Mouse (Mus musculus): ENCODE measurements at regions not wholly inside any gene's neighbourhood (a gene's known extent, or its start where the extent isn't known, plus 50 kb on each side); places are given as distances from the start of the nearest gene placed in this dataset.

DNA sequence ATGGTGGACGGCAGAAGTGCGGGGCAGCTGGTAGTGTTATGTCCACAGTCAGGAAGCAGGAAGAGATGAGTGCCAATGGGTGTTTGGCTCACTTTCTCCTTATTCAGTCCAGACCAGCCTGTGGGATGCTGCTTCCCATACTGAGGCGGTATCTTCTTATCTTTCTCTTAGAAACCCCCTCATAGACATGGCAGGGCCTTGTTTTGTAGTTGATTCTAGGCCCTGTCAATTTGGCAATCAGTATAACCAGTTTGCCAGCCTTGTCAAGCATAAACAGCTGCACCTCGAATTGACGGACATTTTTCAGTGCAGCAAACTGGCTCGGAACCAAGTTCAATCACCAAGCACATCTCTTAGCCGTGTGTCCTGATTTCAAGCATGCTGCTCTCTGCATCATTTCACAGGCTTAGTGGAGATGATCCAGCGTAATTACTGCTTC lies 385.7 kb upstream of the Hs6st1 start:
- no peak overlapping the region for H3K4me3 ChIP-seq (ENCODE audit: low read depth, low read length)
- no peak overlapping the region for H3K27ac ChIP-seq (ENCODE audit: insufficient read depth, low read length)
- H3K27me3 ChIP-seq (ENCODE audit: control insufficient read depth, insufficient read depth, low read length, poor library complexity, severe bottlenecking), result no peaks in the 10 kb centered on the region
- H3K9me3 ChIP-seq (replicated peaks; ENCODE audit: control insufficient read depth, insufficient read depth, low read length, poor library complexity, severe bottlenecking), result no peaks in the 10 kb centered on the region
- TF ChIP-seq CTCF (IDR thresholded peaks at IDR 0.05; ENCODE audit: low read depth, low read length) (no peak), EP300 (IDR thresholded peaks at IDR 0.05; ENCODE audit: insufficient read depth, low read depth, low read length) (no peak), POLR2A (IDR thresholded peaks at IDR 0.05; ENCODE audit: insufficient read depth, low read length) (no peak)
- H3K36me3 ChIP-seq (ENCODE audit: control insufficient read depth, insufficient read depth, low read length, poor library complexity, severe bottlenecking), result no peaks in the 10 kb centered on the region
- H3K4me1 ChIP-seq (ENCODE audit: control insufficient read depth, insufficient read depth, low read length), result no peaks in the 10 kb centered on the region
- no peak overlapping the region for H3K9ac ChIP-seq (ENCODE audit: low read depth, poor library complexity, severe bottlenecking)

DNA sequence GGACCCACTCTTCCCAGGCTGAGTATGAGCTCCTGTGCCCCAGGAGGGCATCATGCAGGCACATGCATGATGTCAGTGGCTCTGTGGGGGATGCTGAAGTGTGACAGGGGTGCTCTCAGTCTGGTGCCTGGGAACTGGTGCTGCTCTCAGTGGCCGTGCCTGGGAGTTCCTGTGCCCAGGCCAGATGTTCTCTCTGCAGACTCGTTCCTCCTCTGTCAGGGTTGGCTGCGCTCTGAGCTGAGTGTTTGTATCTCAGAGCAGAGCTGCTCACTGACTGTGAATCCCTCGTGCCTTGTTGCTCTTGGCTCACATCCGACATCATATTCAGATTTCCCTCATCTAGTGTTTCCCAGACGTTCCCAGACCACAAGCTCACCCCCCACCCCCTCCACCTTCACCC lies 382.5 kb upstream of the Hs6st1 start:
- no peaks in the 10 kb centered on the region for H3K36me3 ChIP-seq (ENCODE audit: control insufficient read depth, insufficient read depth, low read length, poor library complexity, severe bottlenecking)
- no peak for TF ChIP-seq CTCF (IDR thresholded peaks at IDR 0.05; ENCODE audit: low read depth, low read length)
- TF ChIP-seq POLR2A (IDR thresholded peaks at IDR 0.05; ENCODE audit: insufficient read depth, low read length), result no peak
- TF ChIP-seq EP300 (IDR thresholded peaks at IDR 0.05; ENCODE audit: insufficient read depth, low read depth, low read length), result no peak
- no peaks in the 10 kb centered on the region for H3K27me3 ChIP-seq (ENCODE audit: control insufficient read depth, insufficient read depth, low read length, poor library complexity, severe bottlenecking)
- H3K9me3 ChIP-seq (replicated peaks; ENCODE audit: control insufficient read depth, insufficient read depth, low read length, poor library complexity, severe bottlenecking), result no peaks in the 10 kb centered on the region
- H3K9ac ChIP-seq (ENCODE audit: low read depth, poor library complexity, severe bottlenecking), result no peak overlapping the region
- no peak overlapping the region for H3K4me3 ChIP-seq (ENCODE audit: low read depth, low read length)
- no peak overlapping the region for H3K27ac ChIP-seq (ENCODE audit: insufficient read depth, low read length)
- H3K4me1 ChIP-seq (ENCODE audit: control insufficient read depth, insufficient read depth, low read length), result no peaks in the 10 kb centered on the region

GRCm38 (mm10) chr1:35694349-35694748 lies 373.9 kb upstream of the Hs6st1 start:
- Histone ChIP-seq H3K27me3 (ENCODE audit: control insufficient read depth, insufficient read depth, low read length, poor library complexity, severe bottlenecking) (0 out of 2 replicates have a peak, but pooled peaks cover 1% of the 10 kb centered on the region), H3K4me1 (ENCODE audit: control insufficient read depth, insufficient read depth, low read length) (no peaks in the 10 kb centered on the region), H3K36me3 (ENCODE audit: control insufficient read depth, insufficient read depth, low read length, poor library complexity, severe bottlenecking) (no peaks in the 10 kb centered on the region), H3K9ac (ENCODE audit: low read depth, poor library complexity, severe bottlenecking) (no peak overlapping the region), H3K27ac (ENCODE audit: insufficient read depth, low read length) (no peak overlapping the region), H3K4me3 (ENCODE audit: low read depth, low read length) (no peak overlapping the region), H3K9me3 (replicated peaks; ENCODE audit: control insufficient read depth, insufficient read depth, low read length, poor library complexity, severe bottlenecking) (no peaks in the 10 kb centered on the region)
- TF ChIP-seq EP300 (IDR thresholded peaks at IDR 0.05; ENCODE audit: insufficient read depth, low read depth, low read length), result no peak
- no peak for TF ChIP-seq POLR2A (IDR thresholded peaks at IDR 0.05; ENCODE audit: insufficient read depth, low read length)
- no peak for TF ChIP-seq CTCF (IDR thresholded peaks at IDR 0.05; ENCODE audit: low read depth, low read length)

- H3K9me3 ChIP-seq (replicated peaks; ENCODE audit: control insufficient read depth, insufficient read depth, low read length, poor library complexity, severe bottlenecking), result no peaks in the 10 kb centered on the region
- H3K27ac ChIP-seq (ENCODE audit: insufficient read depth, low read length), result no peak overlapping the region
Observed at GRCm38 (mm10) chr1:35694775-35695591, 373.2 kb upstream of the Hs6st1 start.

GRCm38 (mm10) chr1:35697218-35697617 lies 371.0 kb upstream of the Hs6st1 start:
- Histone ChIP-seq H3K27me3 (ENCODE audit: control insufficient read depth, insufficient read depth, low read length, poor library complexity, severe bottlenecking) (0 out of 2 replicates have a peak, but pooled peaks cover 1% of the 10 kb centered on the region), H3K4me1 (ENCODE audit: control insufficient read depth, insufficient read depth, low read length) (no peaks in the 10 kb centered on the region), H3K9me3 (replicated peaks; ENCODE audit: control insufficient read depth, insufficient read depth, low read length, poor library complexity, severe bottlenecking) (no peaks in the 10 kb centered on the region), H3K4me3 (ENCODE audit: low read depth, low read length) (no peak overlapping the region), H3K9ac (ENCODE audit: low read depth, poor library complexity, severe bottlenecking) (no peak overlapping the region), H3K36me3 (ENCODE audit: control insufficient read depth, insufficient read depth, low read length, poor library complexity, severe bottlenecking) (no peaks in the 10 kb centered on the region), H3K27ac (ENCODE audit: insufficient read depth, low read length) (no peak overlapping the region)
- no peak for TF ChIP-seq CTCF (IDR thresholded peaks at IDR 0.05; ENCODE audit: low read depth, low read length)
- TF ChIP-seq EP300 (IDR thresholded peaks at IDR 0.05; ENCODE audit: insufficient read depth, low read depth, low read length), result no peak
- TF ChIP-seq POLR2A (IDR thresholded peaks at IDR 0.05; ENCODE audit: insufficient read depth, low read length), result no peak

More at GRCm38 (mm10) chr1:35694775-35695591, 373.2 kb upstream of the Hs6st1 start:
- no peak overlapping the region for H3K4me3 ChIP-seq (ENCODE audit: low read depth, low read length)
- H3K4me1 ChIP-seq (ENCODE audit: control insufficient read depth, insufficient read depth, low read length), result no peaks in the 10 kb centered on the region
- TF ChIP-seq POLR2A (IDR thresholded peaks at IDR 0.05; ENCODE audit: insufficient read depth, low read length) (no peak), CTCF (IDR thresholded peaks at IDR 0.05; ENCODE audit: low read depth, low read length) (no peak), EP300 (IDR thresholded peaks at IDR 0.05; ENCODE audit: insufficient read depth, low read depth, low read length) (no peak)
- no peaks in the 10 kb centered on the region for H3K36me3 ChIP-seq (ENCODE audit: control insufficient read depth, insufficient read depth, low read length, poor library complexity, severe bottlenecking)
- no peak overlapping the region for H3K9ac ChIP-seq (ENCODE audit: low read depth, poor library complexity, severe bottlenecking)
- H3K27me3 ChIP-seq (ENCODE audit: control insufficient read depth, insufficient read depth, low read length, poor library complexity, severe bottlenecking), result 0 out of 2 replicates have a peak, but pooled peaks cover 1% of the 10 kb centered on the region

DNA sequence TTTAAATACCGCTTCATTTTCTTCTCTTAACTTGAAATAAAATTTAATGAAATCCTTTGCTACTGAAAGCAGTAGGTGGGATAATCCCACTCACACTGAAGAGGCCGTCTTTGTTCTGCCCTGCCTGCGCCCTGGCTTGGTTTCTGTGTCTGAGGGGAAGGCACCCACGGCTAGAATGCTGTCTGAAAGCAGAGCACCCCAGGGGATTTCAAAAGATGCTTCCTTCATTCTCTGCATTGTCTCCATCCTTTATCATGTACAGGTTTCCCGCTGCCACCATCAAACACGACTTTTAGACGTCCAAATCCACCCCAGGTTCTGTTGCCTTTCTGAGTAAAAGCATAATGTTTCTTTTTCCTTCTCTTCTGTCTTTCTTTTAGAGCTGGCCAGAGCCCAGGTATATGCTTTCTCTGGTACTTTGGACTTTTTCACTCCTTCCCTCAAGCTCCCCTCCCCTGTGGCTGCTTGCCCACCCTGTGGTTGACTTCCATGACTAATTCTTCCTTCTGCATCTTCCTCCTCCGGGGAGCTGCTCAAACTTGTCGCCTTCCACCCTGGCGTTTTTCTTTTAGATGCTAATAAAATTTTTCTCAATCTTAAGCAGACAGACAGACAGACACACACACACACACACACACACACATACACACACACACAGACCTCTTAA lies 370.2 kb upstream of the Hs6st1 start:
- TF ChIP-seq EP300 (IDR thresholded peaks at IDR 0.05; ENCODE audit: insufficient read depth, low read depth, low read length) (peak; percentile 53; the same call in 1 of the 2 replicates), CTCF (IDR thresholded peaks at IDR 0.05; ENCODE audit: low read depth, low read length) (no peak)
- H3K36me3 ChIP-seq (ENCODE audit: control insufficient read depth, insufficient read depth, low read length, poor library complexity, severe bottlenecking), result no peaks in the 10 kb centered on the region
- H3K27ac ChIP-seq (ENCODE audit: insufficient read depth, low read length), result no peak overlapping the region

More for the DNA sequence above, 370.2 kb upstream of the Hs6st1 start:
- Histone ChIP-seq H3K4me1 (ENCODE audit: control insufficient read depth, insufficient read depth, low read length) (no peaks in the 10 kb centered on the region), H3K9me3 (replicated peaks; ENCODE audit: control insufficient read depth, insufficient read depth, low read length, poor library complexity, severe bottlenecking) (no peaks in the 10 kb centered on the region), H3K27me3 (ENCODE audit: control insufficient read depth, insufficient read depth, low read length, poor library complexity, severe bottlenecking) (0 out of 2 replicates have a peak, but pooled peaks cover 1% of the 10 kb centered on the region), H3K9ac (ENCODE audit: low read depth, poor library complexity, severe bottlenecking) (no peak overlapping the region), H3K4me3 (ENCODE audit: low read depth, low read length) (no peak overlapping the region)

Data from ES-Bruce4 (cell line).